ENCODE assay signal across 28 mouse cellular contexts in genomic region chr1:120831975-120832374, GRCm38 (mm10).
"Had no signal": no experiment of that assay in that cellular context is flagged by ENCODE, and none has a peak within 500 bp of the region (broad histone marks: within the 10 kb centered on the region; RNA-seq: fewer than 3 reads in every experiment).

No protein-coding gene starts in this region.

- H3K4me3 ChIP-seq: embryonic facial prominence, embryonic 10.5 days; embryonic facial prominence, embryonic 12.5 days; embryonic facial prominence, embryonic 13.5 days; embryonic facial prominence, embryonic 15.5 days; erythroblast, embryonic 14.5 days; forebrain, embryonic 10.5 days; forebrain, embryonic 12.5 days; forebrain, embryonic 13.5 days; forebrain, embryonic 15.5 days; gastrocnemius, adult 2 months; heart, adult 2 months; heart, embryonic 10.5 days had no signal

- H3K9ac ChIP-seq: embryonic facial prominence, embryonic 12.5 days; embryonic facial prominence, embryonic 13.5 days; embryonic facial prominence, embryonic 15.5 days; forebrain, embryonic 12.5 days; forebrain, embryonic 13.5 days; forebrain, embryonic 15.5 days; forebrain, postnatal 0 days had no signal

- H3K27me3 ChIP-seq: embryonic facial prominence, embryonic 13.5 days; embryonic facial prominence, embryonic 15.5 days; forebrain, embryonic 12.5 days; forebrain, embryonic 15.5 days had no signal

- H3K4me1 ChIP-seq: embryonic facial prominence, embryonic 10.5 days; embryonic facial prominence, embryonic 12.5 days; embryonic facial prominence, embryonic 13.5 days; embryonic facial prominence, embryonic 15.5 days; forebrain, embryonic 10.5 days; forebrain, embryonic 12.5 days; forebrain, embryonic 13.5 days; forebrain, embryonic 15.5 days; heart, embryonic 10.5 days had no signal

- H3K36me3 ChIP-seq: embryonic facial prominence, embryonic 10.5 days; embryonic facial prominence, embryonic 12.5 days; embryonic facial prominence, embryonic 13.5 days; embryonic facial prominence, embryonic 15.5 days; forebrain, embryonic 10.5 days; forebrain, embryonic 12.5 days; forebrain, embryonic 15.5 days; heart, embryonic 10.5 days had no signal

- DNase-seq: cerebellum, adult 9-10 months; cerebellum, adult 9-11 months; cerebellum, postnatal 10 days; cerebellum, postnatal 14 days; cerebellum, postnatal 25 days; cerebellum, postnatal 36 days; embryo, embryonic 11 days; forebrain, postnatal 0 days; gastrocnemius, adult 2 months; gastrocnemius, postnatal 10 days; gastrocnemius, postnatal 14 days; gastrocnemius, postnatal 25 days; gastrocnemius, postnatal 36 days; heart, adult 11 months; heart, adult 18-20 months; heart, adult 2 months had no signal

- H3K27ac ChIP-seq: embryonic facial prominence, embryonic 10.5 days; embryonic facial prominence, embryonic 12.5 days; embryonic facial prominence, embryonic 13.5 days; embryonic facial prominence, embryonic 15.5 days; forebrain, embryonic 10.5 days; forebrain, embryonic 12.5 days; forebrain, embryonic 13.5 days; forebrain, embryonic 15.5 days; gastrocnemius, adult 2 months; heart, adult 2 months; heart, embryonic 10.5 days had no signal

- H3K4me2 ChIP-seq: embryonic facial prominence, embryonic 12.5 days; embryonic facial prominence, embryonic 13.5 days; embryonic facial prominence, embryonic 15.5 days; forebrain, embryonic 12.5 days; forebrain, embryonic 13.5 days; forebrain, embryonic 15.5 days had no signal

- ATAC-seq: forebrain, embryonic 13.5 days; forebrain, embryonic 14.5 days; forebrain, embryonic 15.5 days; forebrain, embryonic 16.5 days; forebrain, postnatal 0 days had no signal

- H3K9me3 ChIP-seq: embryonic facial prominence, embryonic 10.5 days; embryonic facial prominence, embryonic 12.5 days; embryonic facial prominence, embryonic 13.5 days; embryonic facial prominence, embryonic 15.5 days; forebrain, embryonic 10.5 days; forebrain, embryonic 12.5 days; forebrain, embryonic 13.5 days; forebrain, embryonic 15.5 days; heart, embryonic 10.5 days had no signal
